Mouse (Mus musculus) cortical plate, adult 2 months (tissue): Measurements from ENCODE around the gene Farsa.

Experiments
- CTCF ChIP-seq: fragments of 200-500 bp; IDR thresholded peaks from 2 replicates; pipeline ENCODE4 v1.5.1; 2011; ENCODE audit warnings: mild to moderate bottlenecking, control low read depth, low read length; ENCODE audit not compliant: insufficient read depth; ENCODE audit errors: extremely low read depth
- POLR2A ChIP-seq: fragments of 200-500 bp; IDR thresholded peaks from 2 replicates; pipeline ENCODE4 v1.6.1; 2011; ENCODE audit warnings: mild to moderate bottlenecking, low read length, control low read depth; ENCODE audit not compliant: insufficient read depth; ENCODE audit errors: extremely low read depth

GRCm38 (mm10) chr8:84918646-84919045 lies 61.9 kb downstream of the Farsa start:
- TF ChIP-seq CTCF (no peak), POLR2A (no peak)
